15 mouse cellular contexts compared by ENCODE assay signal in genomic region chr13:32640941-32641340, GRCm38 (mm10).
"Had no signal": no experiment of that assay in that cellular context is flagged by ENCODE, and none has a peak within 500 bp of the region (broad histone marks: within the 10 kb centered on the region; RNA-seq: fewer than 3 reads in every experiment).

No protein-coding gene starts in this region.

- ATAC-seq: liver, postnatal 0 days; lung, postnatal 0 days; midbrain, embryonic 13.5 days; midbrain, embryonic 15.5 days had no signal

- DNase-seq: liver, postnatal 0 days; lung, adult 2 months; lung, postnatal 14 days; lung, postnatal 36 days; retina, postnatal 1 day; right cerebral cortex, adult 18-20 months; right cerebral cortex, postnatal 25 days; right cerebral cortex, postnatal 4 days; spleen, adult 18-20 months; thymus, adult 2 months; thymus, postnatal 25 days; thymus, postnatal 4 days had no signal
